Mouse (Mus musculus): Measurements from ENCODE around the gene Neurl4. TPM values are rescaled to one million over a fixed set of nuclear protein-coding genes. Genes with fewer than 3 reads are reported as not detected.

Neurl4 gene
- polyA plus RNA-seq, 1 experiment: 119 TPM

GRCm38 (mm10) chr11:69883527-69884151 lies 17.2 kb upstream of the Neurl4 start:
- Histone ChIP-seq H3K27ac (ENCODE audit: insufficient read depth, low read length) (no peak overlapping the region), H3K4me1 (ENCODE audit: control insufficient read depth, insufficient read depth, low read length) (no peaks in the 10 kb centered on the region), H3K4me3 (replicated peaks; ENCODE audit: insufficient read depth, low read depth, low read length) (no peak overlapping the region), H3K27me3 (ENCODE audit: control insufficient read depth, insufficient read depth, low read length) (no peaks in the 10 kb centered on the region)
- no peak for TF ChIP-seq POLR2A (IDR thresholded peaks at IDR 0.05; ENCODE audit: borderline replicate concordance, insufficient read depth, low read length)
- TF ChIP-seq CTCF (IDR thresholded peaks at IDR 0.05; ENCODE audit: borderline replicate concordance, insufficient read depth, low read depth, low read length): no peak
- 85% methylated on average over 8 of the region's 8 CpGs for WGBS
- DNase-seq: no peak

GRCm38 (mm10) chr11:69884240-69884639 lies 16.6 kb upstream of the Neurl4 start:
- Histone ChIP-seq H3K4me1 (ENCODE audit: control insufficient read depth, insufficient read depth, low read length) (no peaks in the 10 kb centered on the region), H3K27ac (ENCODE audit: insufficient read depth, low read length) (no peak overlapping the region), H3K27me3 (ENCODE audit: control insufficient read depth, insufficient read depth, low read length) (no peaks in the 10 kb centered on the region), H3K4me3 (replicated peaks; ENCODE audit: insufficient read depth, low read depth, low read length) (no peak overlapping the region)
- WGBS: 76% methylated on average over 9 of the region's 9 CpGs
- no peak for DNase-seq
- TF ChIP-seq POLR2A (IDR thresholded peaks at IDR 0.05; ENCODE audit: borderline replicate concordance, insufficient read depth, low read length) (no peak), CTCF (IDR thresholded peaks at IDR 0.05; ENCODE audit: borderline replicate concordance, insufficient read depth, low read depth, low read length) (no peak)

GRCm38 (mm10) chr11:69884663-69885062 lies 16.2 kb upstream of the Neurl4 start:
- DNase-seq: no peak
- Histone ChIP-seq H3K27ac (ENCODE audit: insufficient read depth, low read length) (no peak overlapping the region), H3K4me1 (ENCODE audit: control insufficient read depth, insufficient read depth, low read length) (no peaks in the 10 kb centered on the region), H3K27me3 (ENCODE audit: control insufficient read depth, insufficient read depth, low read length) (no peaks in the 10 kb centered on the region), H3K4me3 (replicated peaks; ENCODE audit: insufficient read depth, low read depth, low read length) (no peak overlapping the region)
- no peak for TF ChIP-seq POLR2A (IDR thresholded peaks at IDR 0.05; ENCODE audit: borderline replicate concordance, insufficient read depth, low read length)
- TF ChIP-seq CTCF (IDR thresholded peaks at IDR 0.05; ENCODE audit: borderline replicate concordance, insufficient read depth, low read depth, low read length): no peak
- WGBS: 81% methylated on average over 8 of the region's 8 CpGs

GRCm38 (mm10) chr11:69886907-69887635 lies 13.8 kb upstream of the Neurl4 start:
- no peaks in the 10 kb centered on the region for H3K27me3 ChIP-seq (ENCODE audit: control insufficient read depth, insufficient read depth, low read length)
- no peak overlapping the region for H3K4me3 ChIP-seq (replicated peaks; ENCODE audit: insufficient read depth, low read depth, low read length)
- no peak overlapping the region for H3K27ac ChIP-seq (ENCODE audit: insufficient read depth, low read length)
- TF ChIP-seq CTCF (IDR thresholded peaks at IDR 0.05; ENCODE audit: borderline replicate concordance, insufficient read depth, low read depth, low read length) (no peak), POLR2A (IDR thresholded peaks at IDR 0.05; ENCODE audit: borderline replicate concordance, insufficient read depth, low read length) (no peak)
- H3K4me1 ChIP-seq (ENCODE audit: control insufficient read depth, insufficient read depth, low read length): no peaks in the 10 kb centered on the region
- no peak for DNase-seq
- 71% methylated on average over 8 of the region's 8 CpGs for WGBS

- Histone ChIP-seq H3K4me1 (ENCODE audit: control insufficient read depth, insufficient read depth, low read length) (no peaks in the 10 kb centered on the region), H3K4me3 (replicated peaks; ENCODE audit: insufficient read depth, low read depth, low read length) (no peak overlapping the region), H3K27ac (ENCODE audit: insufficient read depth, low read length) (no peak overlapping the region), H3K27me3 (ENCODE audit: control insufficient read depth, insufficient read depth, low read length) (no peaks in the 10 kb centered on the region)
- WGBS: 36% methylated on average over 4 of the region's 4 CpGs
- DNase-seq: no peak
- no peak for TF ChIP-seq CTCF (IDR thresholded peaks at IDR 0.05; ENCODE audit: borderline replicate concordance, insufficient read depth, low read depth, low read length)
- no peak for TF ChIP-seq POLR2A (IDR thresholded peaks at IDR 0.05; ENCODE audit: borderline replicate concordance, insufficient read depth, low read length)
These were observed 9.4 kb upstream of the Neurl4 start for GRCm38 (mm10) chr11:69891482-69891881.

GRCm38 (mm10) chr11:69894671-69895070 lies 6.2 kb upstream of the Neurl4 start:
- DNase-seq: no peak

GRCm38 (mm10) chr11:69895291-69895690 lies 5.6 kb upstream of the Neurl4 start, which contains the start of gene Acap1:
Gene Acap1, minus strand, starts transcription at chr11:69895539.
- no peaks in the 10 kb centered on the region for H3K27me3 ChIP-seq (ENCODE audit: control insufficient read depth, insufficient read depth, low read length)
- no peak within 1 kb of the TSS for H3K27ac ChIP-seq (ENCODE audit: insufficient read depth, low read length)
- no peak for TF ChIP-seq CTCF (IDR thresholded peaks at IDR 0.05; ENCODE audit: borderline replicate concordance, insufficient read depth, low read depth, low read length)
- no peak for TF ChIP-seq POLR2A (IDR thresholded peaks at IDR 0.05; ENCODE audit: borderline replicate concordance, insufficient read depth, low read length)
- WGBS: 76% methylated on average over 4 of the region's 4 CpGs
- H3K4me1 ChIP-seq (ENCODE audit: control insufficient read depth, insufficient read depth, low read length): no peaks in the 10 kb centered on the region
- H3K4me3 ChIP-seq (replicated peaks; ENCODE audit: insufficient read depth, low read depth, low read length): no peak within 1 kb of the TSS
- DNase-seq: no peak

More at GRCm38 (mm10) chr11:69894671-69895070, 6.2 kb upstream of the Neurl4 start:
- 90% methylated on average over 5 of the region's 5 CpGs for WGBS
- TF ChIP-seq CTCF (IDR thresholded peaks at IDR 0.05; ENCODE audit: borderline replicate concordance, insufficient read depth, low read depth, low read length) (no peak), POLR2A (IDR thresholded peaks at IDR 0.05; ENCODE audit: borderline replicate concordance, insufficient read depth, low read length) (no peak)
- no peaks in the 10 kb centered on the region for H3K4me1 ChIP-seq (ENCODE audit: control insufficient read depth, insufficient read depth, low read length)
- H3K27me3 ChIP-seq (ENCODE audit: control insufficient read depth, insufficient read depth, low read length): no peaks in the 10 kb centered on the region
- no peak overlapping the region for H3K27ac ChIP-seq (ENCODE audit: insufficient read depth, low read length)
- no peak overlapping the region for H3K4me3 ChIP-seq (replicated peaks; ENCODE audit: insufficient read depth, low read depth, low read length)

GRCm38 (mm10) chr11:69899870-69900269 lies 1.0 kb upstream of the Neurl4 start:
- H3K27ac ChIP-seq (ENCODE audit: insufficient read depth, low read length): no peak overlapping the region
- H3K4me3 ChIP-seq (replicated peaks; ENCODE audit: insufficient read depth, low read depth, low read length): no peak overlapping the region
- 6% methylated on average over 4 of the region's 4 CpGs for WGBS

More at GRCm38 (mm10) chr11:69899870-69900269, 1.0 kb upstream of the Neurl4 start:
- H3K27me3 ChIP-seq (ENCODE audit: control insufficient read depth, insufficient read depth, low read length): no peaks in the 10 kb centered on the region
- H3K4me1 ChIP-seq (ENCODE audit: control insufficient read depth, insufficient read depth, low read length): 0 out of 2 replicates have a peak, but pooled peaks cover 6% of the 10 kb centered on the region
- DNase-seq: no peak
- no peak for TF ChIP-seq POLR2A (IDR thresholded peaks at IDR 0.05; ENCODE audit: borderline replicate concordance, insufficient read depth, low read length)
- TF ChIP-seq CTCF (IDR thresholded peaks at IDR 0.05; ENCODE audit: borderline replicate concordance, insufficient read depth, low read depth, low read length): no peak

Measured in cerebellum, adult 2 months (tissue).